Mouse (Mus musculus) adrenal gland, postnatal 4 days (tissue): ENCODE measurements at regions not wholly inside any gene's neighbourhood (a gene's known extent, or its start where the extent isn't known, plus 50 kb on each side); places are given as distances from the start of the nearest gene placed in this dataset.

Source experiments
- DNase-seq, 2 experiments: peaks; one replicate each; pipeline ENCODE4 v3.0.0; 2021 to 2022; ENCODE audit warnings: low spot score in 2 of 2, mixed read lengths in 2 of 2

- no peak for DNase-seq
These were observed 273.5 kb downstream of the Prex1 start for GRCm38 (mm10) chr2:166439847-166440775.

DNA sequence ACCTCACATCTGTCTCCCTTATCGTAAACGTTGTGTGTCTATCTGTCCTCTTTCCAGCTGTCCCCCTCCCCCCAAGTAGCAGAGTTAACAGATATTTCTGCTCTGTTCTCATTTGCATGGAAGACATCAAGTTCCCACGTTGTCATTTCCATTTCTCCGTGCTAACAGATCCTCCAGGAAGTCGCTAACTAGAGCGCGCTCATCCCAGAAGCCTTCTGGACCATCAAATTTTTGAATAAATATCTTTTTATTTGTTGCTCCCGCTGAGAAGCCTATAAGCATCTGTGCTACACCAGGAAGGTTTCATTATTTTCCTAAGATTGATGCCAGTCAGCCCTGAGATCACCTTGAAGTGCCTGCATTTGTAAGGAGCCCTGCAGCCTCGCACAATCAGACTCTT lies 275.4 kb downstream of the Prex1 start:
- DNase-seq: no peak

- DNase-seq: no peak
These were observed 279.1 kb downstream of the Prex1 start for GRCm38 (mm10) chr2:166434554-166434953.

- DNase-seq: peak in 1 of 2 experiments; percentile 30
These were observed 278.3 kb upstream of the Sulf2 start for GRCm38 (mm10) chr2:166433655-166434333.

DNA sequence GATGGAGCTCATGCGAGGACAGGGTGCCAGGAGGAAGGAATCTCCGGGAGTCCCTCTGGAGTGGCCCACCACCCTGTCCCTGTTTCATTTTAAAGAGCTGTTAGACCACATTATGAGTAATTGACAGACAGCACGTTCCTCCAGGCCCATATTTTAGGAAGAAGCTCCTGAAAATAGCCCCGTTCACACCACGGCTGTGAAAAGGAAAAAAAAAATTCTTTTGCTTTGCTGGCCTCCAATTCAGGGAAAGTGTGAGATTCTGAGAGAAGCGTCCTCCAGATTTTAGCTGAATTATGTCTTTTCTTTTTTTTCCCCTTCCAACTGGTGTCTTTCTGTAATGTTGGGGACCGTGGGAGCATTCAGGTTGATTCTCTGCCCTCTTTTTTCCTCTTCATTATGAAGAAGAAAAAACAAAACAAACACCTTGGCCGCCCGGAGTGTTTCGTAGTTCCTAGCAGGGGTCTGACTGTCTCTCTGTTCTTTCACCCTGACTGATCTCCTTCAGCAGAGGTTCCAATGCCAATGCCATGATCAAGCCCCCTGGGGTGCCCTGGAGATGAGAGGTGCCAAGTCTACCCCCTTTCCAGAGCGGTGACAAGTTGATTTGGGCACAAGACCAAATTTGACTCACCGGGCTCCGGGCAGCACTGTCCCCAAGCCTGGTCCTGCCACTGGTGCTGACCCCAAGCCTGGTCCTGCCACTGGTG lies 277.6 kb upstream of the Sulf2 start:
- DNase-seq: no peak

DNA sequence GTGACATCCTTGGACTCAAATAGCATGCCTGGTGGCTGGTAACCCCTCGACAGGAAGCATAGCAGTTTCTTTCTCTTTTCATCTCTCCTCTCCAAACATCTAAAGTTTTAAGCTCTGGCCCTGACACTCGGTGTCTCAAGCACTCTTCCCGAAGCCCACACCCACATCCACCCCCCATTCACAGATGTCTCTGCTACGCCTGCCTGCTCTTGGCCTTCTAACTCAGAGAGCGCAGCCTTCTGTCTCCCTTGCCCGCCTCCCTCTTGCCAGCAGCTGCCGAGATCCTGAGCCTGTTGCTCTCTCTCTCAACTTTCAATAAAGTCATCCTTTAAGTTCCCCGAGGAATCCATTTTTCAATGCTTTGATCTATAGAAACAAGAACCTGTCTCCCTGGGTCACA lies 277.1 kb upstream of the Sulf2 start:
- no peak for DNase-seq

DNA sequence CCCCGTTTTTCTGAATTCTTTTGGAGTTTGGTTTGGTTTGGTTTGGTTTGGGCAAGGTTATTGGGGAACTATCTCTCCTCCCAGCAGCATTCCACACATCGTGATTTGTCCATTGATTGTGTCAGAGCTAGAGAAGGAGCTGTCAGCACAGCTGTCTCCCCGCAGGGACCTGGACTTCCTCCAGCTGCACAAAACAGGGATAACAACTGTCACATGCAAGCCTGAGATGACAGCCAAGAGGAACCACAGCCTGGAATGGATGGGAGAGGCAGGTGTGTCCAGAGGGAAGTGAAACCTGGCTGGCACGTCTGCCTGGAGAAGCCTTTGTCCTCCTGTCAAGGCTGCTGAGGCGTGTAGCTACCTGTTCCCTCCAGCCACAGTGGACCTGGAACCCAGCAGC lies 274.5 kb upstream of the Sulf2 start:
- no peak for DNase-seq

GRCm38 (mm10) chr2:166429494-166429893 lies 274.0 kb upstream of the Sulf2 start:
- no peak for DNase-seq

- no peak for DNase-seq
These were observed 271.9 kb upstream of the Sulf2 start for GRCm38 (mm10) chr2:166427390-166427789.

DNA sequence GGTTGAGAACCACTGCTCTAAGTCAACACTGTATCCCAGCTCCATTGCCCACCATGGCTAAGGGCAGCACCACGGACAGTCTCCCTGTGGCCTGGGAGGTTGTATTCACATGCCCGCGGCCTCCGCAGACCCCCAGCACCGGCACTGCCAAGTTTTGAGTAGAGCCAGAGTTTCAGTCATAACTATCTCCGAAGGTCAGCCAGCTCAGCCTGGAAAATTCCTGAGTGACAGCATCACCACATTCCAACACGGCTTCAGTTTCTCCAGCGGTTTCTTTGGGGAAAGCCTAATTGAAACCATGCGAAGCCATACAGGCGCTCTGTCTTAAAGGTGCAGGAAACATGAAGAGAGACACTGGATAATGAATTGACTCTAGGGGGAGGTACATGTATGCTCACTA lies 271.5 kb upstream of the Sulf2 start:
- peak in 1 of 2 experiments; percentile 44 for DNase-seq

DNA sequence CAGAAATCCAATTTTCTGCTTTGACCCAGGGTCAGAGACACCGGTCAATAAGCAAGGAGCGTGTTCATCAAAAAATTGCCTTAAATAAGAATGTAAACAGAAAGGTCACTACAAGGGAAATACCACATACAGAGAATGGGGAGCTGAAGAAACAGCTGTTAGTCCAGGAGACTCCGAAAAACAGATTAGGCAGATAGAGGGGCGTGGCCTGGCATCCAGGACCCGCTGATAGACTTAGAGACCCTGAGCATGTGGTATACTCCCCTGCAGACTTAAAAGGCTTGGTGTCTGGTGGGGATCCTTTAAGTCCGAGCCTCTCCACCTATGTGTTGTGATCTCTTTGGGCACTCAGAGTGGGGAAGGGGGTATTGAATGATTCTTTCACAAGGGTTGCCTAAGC lies 271.0 kb upstream of the Sulf2 start:
- no peak for DNase-seq

DNA sequence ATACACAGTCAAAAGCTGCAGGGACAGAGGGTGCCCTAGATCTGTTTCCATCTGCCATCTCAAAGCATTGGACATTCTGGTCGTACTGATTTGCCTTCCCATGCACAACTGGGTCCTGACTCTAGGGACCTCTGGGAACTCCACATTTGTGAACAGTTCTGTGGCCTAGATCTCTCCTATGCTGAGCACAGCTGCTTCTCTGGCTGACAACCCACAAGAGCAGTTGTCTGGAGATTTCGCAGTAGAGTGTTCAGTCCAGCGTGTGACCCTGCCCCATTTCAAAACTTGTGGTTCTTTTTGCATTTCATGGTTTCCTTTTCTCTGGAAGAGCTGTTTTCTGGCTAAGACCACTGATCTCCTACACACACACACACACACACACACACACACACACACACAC lies 269.7 kb upstream of the Sulf2 start:
- no peak for DNase-seq

- no peak for DNase-seq
These were observed 267.7 kb upstream of the Sulf2 start for GRCm38 (mm10) chr2:166423132-166423660.

DNA sequence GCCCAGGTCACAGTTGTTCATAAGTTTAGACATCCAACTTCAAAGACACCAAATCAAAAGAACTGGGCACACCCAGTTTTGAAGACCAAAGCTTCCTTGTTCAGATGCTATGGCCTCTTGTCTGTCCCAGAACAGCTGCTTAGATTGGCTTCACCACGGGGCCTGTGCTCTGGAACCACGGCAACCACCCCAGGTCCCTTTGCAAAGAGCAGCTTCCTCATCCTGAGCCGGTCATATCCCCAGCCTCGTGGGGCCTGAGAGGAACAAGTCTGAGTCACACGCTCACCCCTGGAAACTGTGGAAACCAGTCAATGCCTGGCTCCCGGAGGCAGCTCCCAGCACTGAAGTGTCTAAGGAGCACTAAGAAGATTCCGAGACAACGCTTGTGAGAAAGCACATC lies 264.8 kb upstream of the Sulf2 start:
- no peak for DNase-seq

- no peak for DNase-seq
These were observed 263.8 kb upstream of the Sulf2 start for GRCm38 (mm10) chr2:166419271-166419670.

- DNase-seq: no peak
These were observed 262.8 kb upstream of the Sulf2 start for GRCm38 (mm10) chr2:166418279-166418678.

GRCm38 (mm10) chr2:166417628-166418027 lies 262.2 kb upstream of the Sulf2 start:
- no peak for DNase-seq

DNA sequence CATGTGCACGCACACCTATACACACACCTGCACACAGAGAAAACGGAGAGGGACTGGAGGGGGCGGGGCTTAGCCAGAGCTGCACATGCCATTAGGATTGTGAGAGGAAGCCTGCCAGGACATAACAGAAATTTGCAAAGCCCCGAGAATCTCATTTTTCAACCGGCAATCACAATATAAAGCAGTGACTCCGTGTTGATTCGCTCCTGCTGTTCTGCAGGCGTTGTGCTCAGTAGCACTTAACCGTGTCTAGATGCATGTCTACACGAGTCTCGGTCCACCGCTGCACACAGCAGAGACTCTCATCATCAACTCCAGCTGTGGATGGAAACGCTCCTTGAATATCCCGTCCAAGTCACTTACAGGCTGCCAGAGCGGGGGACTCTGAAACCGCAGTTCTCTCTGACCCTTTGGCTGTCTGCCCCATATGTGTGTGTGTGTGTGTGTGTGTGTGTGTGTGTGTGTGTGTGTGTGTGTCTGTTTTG lies 260.1 kb upstream of the Sulf2 start:
- DNase-seq: no peak

DNA sequence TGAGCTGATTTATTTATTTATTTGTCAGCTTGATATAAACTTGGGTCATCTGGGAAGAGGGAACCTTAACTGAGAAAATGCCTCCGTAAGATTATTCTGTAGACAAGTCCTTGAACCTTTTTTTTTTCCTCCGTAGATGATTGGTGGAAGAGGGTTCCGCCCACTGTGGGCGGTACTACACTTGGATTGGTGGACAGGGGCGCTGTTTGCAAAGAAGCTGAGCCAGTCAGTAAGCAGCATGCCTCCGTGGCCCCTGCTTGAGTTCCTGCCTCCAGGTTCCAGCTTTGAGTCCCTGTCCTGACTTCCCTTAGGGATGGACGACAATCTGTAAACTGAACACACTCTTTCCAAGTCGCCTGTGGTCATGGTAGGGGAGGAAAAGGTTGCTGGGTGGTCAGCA lies 259.4 kb upstream of the Sulf2 start:
- no peak for DNase-seq

- no peak for DNase-seq
These were observed 256.8 kb upstream of the Sulf2 start for GRCm38 (mm10) chr2:166412031-166412858.

DNA sequence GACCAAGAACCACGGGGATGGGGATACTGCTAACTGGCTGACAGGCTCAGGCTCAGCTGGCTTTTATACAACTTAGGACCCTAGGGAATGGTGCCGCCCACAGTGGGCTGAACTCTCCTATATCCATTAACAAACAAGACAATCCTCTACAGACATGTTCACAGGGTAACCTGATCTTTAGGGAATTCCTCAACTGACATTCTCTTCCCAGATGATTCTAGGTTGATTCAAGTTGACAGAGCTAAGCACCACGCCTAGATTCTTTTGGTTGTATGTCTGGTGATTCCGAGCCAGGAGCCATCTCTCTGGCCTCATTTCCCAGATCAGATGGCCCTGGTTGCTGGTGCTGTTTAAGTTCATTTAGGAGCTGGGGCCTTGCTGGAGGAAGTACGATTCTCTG lies 253.9 kb upstream of the Sulf2 start:
- DNase-seq: no peak
